Mouse (Mus musculus) thymus, adult 2 months (tissue): ENCODE measurements around the gene Zdhhc8. TPM values are rescaled to one million over a fixed set of nuclear protein-coding genes. Genes with fewer than 3 reads are reported as not detected.

ENCODE experiments used
- DNase-seq: peaks from one replicate; pipeline ENCODE4 v3.0.0; 2021
- H3K27ac ChIP-seq: fragments of 200-500 bp; 2 replicates; pipeline ENCODE4 v1.5.1; 2012; ENCODE audit warnings: low read length, control low read depth; ENCODE audit not compliant: control insufficient read depth, insufficient read depth
- H3K27me3 ChIP-seq: fragments of 200-500 bp; 2 replicates; pipeline ENCODE4 v1.6.1; 2012; ENCODE audit warnings: mild to moderate bottlenecking, low read length, moderate library complexity, mixed read lengths; ENCODE audit not compliant: control insufficient read depth, insufficient read depth
- H3K36me3 ChIP-seq: fragments of 200-500 bp; 2 replicates; pipeline ENCODE4 v1.6.1; 2012; ENCODE audit warnings: mild to moderate bottlenecking, low read length, moderate library complexity; ENCODE audit not compliant: control insufficient read depth, insufficient read depth
- H3K4me1 ChIP-seq: fragments of 200-500 bp; replicated peaks from 2 replicates; pipeline ENCODE4 v1.6.1; 2012; ENCODE audit warnings: low read length; ENCODE audit not compliant: control insufficient read depth, insufficient read depth
- H3K4me3 ChIP-seq: fragments of 200-500 bp; 2 replicates; pipeline ENCODE4 v1.5.1; 2012; ENCODE audit warnings: mild to moderate bottlenecking, low read length, control low read depth, moderate library complexity; ENCODE audit not compliant: control insufficient read depth, insufficient read depth
- CTCF ChIP-seq: fragments of 200-500 bp; IDR thresholded peaks from 2 replicates; pipeline ENCODE4 v1.5.1; 2012; ENCODE audit warnings: mild to moderate bottlenecking, control low read depth, low read length, moderate library complexity, borderline replicate concordance; ENCODE audit not compliant: control insufficient read depth, poor library complexity, insufficient read depth; ENCODE audit errors: extremely low read depth
- POLR2A ChIP-seq: fragments of 200-500 bp; IDR thresholded peaks from 2 replicates; pipeline ENCODE4 v1.6.1; 2012; ENCODE audit warnings: mild to moderate bottlenecking, low read length, control low read depth, moderate library complexity; ENCODE audit not compliant: control insufficient read depth, poor library complexity, insufficient read depth; ENCODE audit errors: extremely low read depth
- WGBS: fragments of 180-500 bp; shearing (Covaris S2); methylation state at CpG from one replicate; pipeline ENCODE4 v1.1.7; 2018; 5-methylcytosine and 5-hydroxymethylcytosine counted together
- polyA plus RNA-seq: library from polyadenylated mRNA; depleted of rRNA; stranded (reverse); fragments of >200 nt; gene quantifications from 2 replicates; pipeline ENCODE4 v1.2.3, GENCODE M21; 2012

The Zdhhc8 gene
- polyA plus RNA-seq, 1 experiment = 316 TPM

DNA sequence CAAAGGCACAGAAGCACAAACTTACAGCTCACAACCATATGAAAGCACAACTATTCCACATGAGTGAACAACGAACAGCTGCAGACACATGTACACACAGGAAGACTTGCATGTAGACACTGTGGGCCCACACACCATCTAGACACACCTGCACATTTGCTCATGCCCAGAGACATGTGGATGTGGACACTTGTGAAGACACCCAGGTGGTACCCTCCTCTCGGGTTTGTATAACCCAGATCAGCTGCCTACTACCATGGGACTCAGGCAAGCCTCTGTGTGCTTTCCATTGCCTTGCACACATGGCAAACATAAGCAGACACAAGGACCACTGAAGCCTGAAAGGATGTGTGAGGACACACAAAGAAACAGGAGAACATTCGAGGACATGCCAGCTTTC is 3.9 kb downstream of the Zdhhc8 start:
- no peak for DNase-seq
- Histone ChIP-seq H3K4me3 (no peak overlapping the region), H3K27me3 (no peaks in the 10 kb centered on the region), H3K4me1 (peaks cover 62% of the 10 kb centered on the region), H3K27ac (peak overlapping the region; percentile 63), H3K36me3 (peaks cover 17% of the 10 kb centered on the region)
- 36% methylated on average over 3 of the region's 3 CpGs for WGBS
- TF ChIP-seq POLR2A (no peak), CTCF (no peak)

- peaks cover 58% of the 10 kb centered on the region for H3K4me1 ChIP-seq
- H3K27me3 ChIP-seq = no peaks in the 10 kb centered on the region
- no peak overlapping the region for H3K4me3 ChIP-seq
- WGBS = 87% methylated on average over 6 of the region's 6 CpGs
- H3K27ac ChIP-seq = peak overlapping the region; percentile 63
- no peak for DNase-seq
- TF ChIP-seq CTCF = no peak
- no peak for TF ChIP-seq POLR2A
- H3K36me3 ChIP-seq = peaks cover 21% of the 10 kb centered on the region
These were observed 4.3 kb downstream of the Zdhhc8 start for GRCm38 (mm10) chr16:18230617-18231016.

- peaks cover 31% of the 10 kb centered on the region for H3K36me3 ChIP-seq
- no peak overlapping the region for H3K4me3 ChIP-seq
- 37% methylated on average over 11 of the region's 11 CpGs for WGBS
- TF ChIP-seq POLR2A (no peak), CTCF (no peak)
- peak overlapping the region; percentile 63 for H3K27ac ChIP-seq
- peaks cover 54% of the 10 kb centered on the region for H3K4me1 ChIP-seq
- H3K27me3 ChIP-seq = no peaks in the 10 kb centered on the region
- no peak for DNase-seq
These were observed 5.3 kb downstream of the Zdhhc8 start for GRCm38 (mm10) chr16:18229622-18230021.

DNA sequence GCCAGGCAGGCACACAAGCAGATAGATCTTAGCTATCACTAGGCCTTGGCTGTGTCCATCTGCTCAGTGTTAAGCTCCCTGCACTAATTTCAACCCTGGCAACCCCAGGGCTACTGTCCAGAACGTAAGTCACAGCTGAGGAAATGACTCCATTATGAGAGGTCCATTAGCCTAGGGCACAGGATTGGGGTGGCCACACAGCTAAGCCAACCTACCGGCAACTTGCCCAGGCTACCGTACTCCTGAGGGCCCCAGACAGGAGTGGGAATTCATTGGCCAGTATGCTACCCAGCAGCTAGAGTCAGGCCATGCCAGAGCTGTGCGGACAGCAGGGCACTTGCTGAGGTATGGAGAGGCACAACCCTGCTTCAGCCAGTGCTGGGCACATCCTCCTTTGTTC is 6.1 kb downstream of the Zdhhc8 start:
- H3K4me1 ChIP-seq = peaks cover 47% of the 10 kb centered on the region
- H3K4me3 ChIP-seq = no peak overlapping the region
- TF ChIP-seq POLR2A = no peak
- no peak for TF ChIP-seq CTCF
- WGBS = 98% methylated on average over 4 of the region's 4 CpGs
- no peak for DNase-seq
- no peak overlapping the region for H3K27ac ChIP-seq
- H3K27me3 ChIP-seq = no peaks in the 10 kb centered on the region
- H3K36me3 ChIP-seq = peaks cover 39% of the 10 kb centered on the region

GRCm38 (mm10) chr16:18227897-18228422 is 7.0 kb downstream of the Zdhhc8 start:
- Histone ChIP-seq H3K36me3 (peaks cover 46% of the 10 kb centered on the region), H3K4me3 (no peak overlapping the region), H3K27ac (no peak overlapping the region), H3K27me3 (no peaks in the 10 kb centered on the region), H3K4me1 (peaks cover 40% of the 10 kb centered on the region)
- DNase-seq = no peak
- 99% methylated on average over 20 of the region's 20 CpGs for WGBS
- TF ChIP-seq CTCF (no peak), POLR2A (no peak)

DNA sequence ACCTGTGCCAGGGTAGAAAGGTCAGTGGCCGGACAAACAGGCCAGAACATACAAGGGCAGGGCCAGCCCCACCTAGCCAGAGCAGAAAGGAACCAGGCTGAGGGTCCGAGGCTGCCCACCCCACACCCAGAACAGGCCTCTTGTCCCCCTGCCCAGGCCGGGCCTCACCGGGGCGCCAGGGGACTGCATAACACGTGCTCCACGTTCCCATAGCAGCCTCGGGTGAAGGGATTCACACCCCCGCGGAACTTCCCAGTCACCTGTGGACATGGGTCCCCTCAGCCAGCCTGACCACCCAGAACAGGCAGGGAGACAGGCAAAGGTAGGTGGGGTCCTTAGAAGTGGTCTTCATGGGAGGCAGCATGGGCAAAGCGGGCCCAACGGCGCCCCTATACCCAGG is 7.7 kb downstream of the Zdhhc8 start:
- 98% methylated on average over 13 of the region's 13 CpGs for whole genome bisulfite sequencing
- TF ChIP-seq CTCF (no peak), POLR2A (no peak)
- Histone ChIP-seq H3K36me3 (peaks cover 51% of the 10 kb centered on the region), H3K27ac (no peak overlapping the region), H3K27me3 (no peaks in the 10 kb centered on the region), H3K4me1 (peaks cover 36% of the 10 kb centered on the region), H3K4me3 (no peak overlapping the region)
- DNase-seq = no peak

DNA sequence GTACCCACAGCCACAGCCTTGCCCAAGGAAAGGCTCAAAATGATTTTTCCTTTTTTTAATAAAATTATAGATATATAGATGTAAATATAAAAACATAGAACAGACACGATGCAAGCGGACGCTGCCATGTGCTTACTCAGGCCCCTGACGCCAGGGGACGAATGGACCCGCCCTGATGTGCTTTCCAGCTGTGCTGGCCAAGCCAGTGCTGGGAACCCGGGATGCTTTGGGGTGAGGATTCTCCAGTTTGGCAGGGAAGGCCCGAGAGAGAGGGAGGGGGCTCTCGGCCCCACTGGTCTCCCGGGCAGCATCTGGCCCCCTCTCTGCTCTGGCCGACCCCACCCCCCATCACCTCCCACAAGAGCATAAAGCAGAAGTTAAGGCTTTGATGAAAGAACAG is 12.7 kb downstream of the Zdhhc8 start:
- Histone ChIP-seq H3K4me1 (peaks cover 28% of the 10 kb centered on the region), H3K4me3 (no peak overlapping the region), H3K36me3 (peaks cover 44% of the 10 kb centered on the region), H3K27ac (no peak overlapping the region), H3K27me3 (no peaks in the 10 kb centered on the region)
- no peak for TF ChIP-seq CTCF
- TF ChIP-seq POLR2A = no peak
- 86% methylated on average over 11 of the region's 11 CpGs for WGBS
- DNase-seq = no peak
